Mouse (Mus musculus) monocyte, adult 5-6 weeks (primary cell): ENCODE results near the gene Gchfr. TPM values are rescaled to one million over a fixed set of nuclear protein-coding genes. Genes with fewer than 3 reads are reported as not detected.

ENCODE experiments used
- ATAC-seq: fragments of 153-309, 156-312 bp; replicated peaks from 2 replicates; pipeline ENCODE4 v1.8.0; 2017; ENCODE audit warnings: mild to moderate bottlenecking; ENCODE audit not compliant: low TSS enrichment, insufficient number of reproducible peaks, severe bottlenecking, poor library complexity, low FRiP score
- total RNA-seq: library from RNA; stranded (forward); fragments of 200-1000, 200-491, 200-594 nt; gene quantifications from 3 replicates; pipeline ENCODE4 v1.2.3, GENCODE M21; 2017

Gene Gchfr
- total RNA-seq, 1 experiment from 2014 or later: not detected

DNA sequence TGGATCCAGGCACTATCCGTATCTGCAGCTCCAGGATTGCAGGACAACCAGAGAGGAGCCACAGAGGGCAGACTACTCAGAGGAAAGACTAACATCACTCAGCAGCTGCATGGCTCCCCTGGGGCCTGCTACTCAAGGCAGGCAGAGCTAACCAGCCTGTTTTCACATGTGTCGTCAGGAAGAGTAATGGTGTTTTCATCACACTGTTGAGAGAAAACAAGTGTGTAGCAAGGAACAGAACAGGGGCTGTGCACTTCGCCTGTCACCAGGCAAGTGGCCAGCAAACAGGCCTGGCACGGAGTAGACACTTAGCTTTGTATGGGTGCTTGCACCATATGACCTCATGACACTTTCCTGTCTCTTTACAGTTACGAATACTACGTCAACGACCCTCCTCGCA is 4.0 kb downstream of the Gchfr start:
- no peak for ATAC-seq

DNA sequence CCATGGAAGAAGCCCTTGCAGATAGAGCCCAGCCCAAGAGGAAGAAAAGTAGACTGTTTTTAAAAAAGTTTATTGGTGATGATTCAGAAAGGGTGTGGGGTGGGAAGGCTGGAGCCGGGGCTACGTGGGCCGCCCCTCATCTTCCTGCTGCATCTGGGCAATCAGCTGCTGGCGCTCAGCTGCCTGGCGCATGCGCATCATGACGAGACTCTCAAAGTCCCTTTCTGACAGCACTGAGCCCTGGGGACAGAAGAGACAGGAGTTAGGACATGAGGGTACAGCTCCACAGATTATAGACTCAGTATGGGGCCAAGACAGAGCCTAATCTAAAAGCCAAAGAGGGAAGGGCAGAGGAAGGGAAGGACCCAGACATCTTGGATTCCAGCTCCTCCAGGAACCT is 4.9 kb downstream of the Gchfr start:
- ATAC-seq: no peak

DNA sequence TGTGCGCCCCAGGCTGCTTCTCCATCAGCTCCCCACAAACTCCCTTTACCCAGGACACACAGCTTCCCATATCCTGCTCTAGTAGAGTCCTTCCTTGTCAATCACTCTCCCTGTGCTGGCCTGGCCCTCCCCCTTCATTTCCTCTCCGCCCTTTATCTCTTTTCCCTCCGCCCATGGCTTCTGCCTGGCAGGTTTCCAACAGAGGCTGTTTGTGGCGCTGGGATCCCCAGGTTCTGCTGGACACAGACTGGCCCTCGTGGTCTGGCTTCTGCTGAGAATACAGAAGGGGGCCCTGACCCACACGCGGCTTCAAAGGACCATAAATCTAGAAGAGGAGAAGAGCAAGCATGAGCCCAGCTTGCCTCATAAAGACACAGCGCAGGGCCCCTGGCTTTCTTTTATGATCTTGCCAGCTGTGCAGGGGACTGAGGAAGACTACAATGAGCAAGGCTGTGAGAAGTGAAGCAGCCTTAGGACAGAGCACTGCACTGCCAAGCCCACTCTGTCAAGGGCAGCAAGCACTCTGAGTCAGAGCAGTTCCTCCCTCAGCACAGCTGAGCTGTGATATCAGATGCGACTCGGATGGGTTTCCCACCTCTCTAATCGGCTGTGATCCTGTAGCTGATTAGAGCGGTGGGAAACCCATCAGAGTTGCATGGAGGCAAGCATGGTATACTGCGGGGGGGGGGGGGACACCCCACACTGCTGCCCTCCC is 5.4 kb downstream of the Gchfr start:
- ATAC-seq: no peak

DNA sequence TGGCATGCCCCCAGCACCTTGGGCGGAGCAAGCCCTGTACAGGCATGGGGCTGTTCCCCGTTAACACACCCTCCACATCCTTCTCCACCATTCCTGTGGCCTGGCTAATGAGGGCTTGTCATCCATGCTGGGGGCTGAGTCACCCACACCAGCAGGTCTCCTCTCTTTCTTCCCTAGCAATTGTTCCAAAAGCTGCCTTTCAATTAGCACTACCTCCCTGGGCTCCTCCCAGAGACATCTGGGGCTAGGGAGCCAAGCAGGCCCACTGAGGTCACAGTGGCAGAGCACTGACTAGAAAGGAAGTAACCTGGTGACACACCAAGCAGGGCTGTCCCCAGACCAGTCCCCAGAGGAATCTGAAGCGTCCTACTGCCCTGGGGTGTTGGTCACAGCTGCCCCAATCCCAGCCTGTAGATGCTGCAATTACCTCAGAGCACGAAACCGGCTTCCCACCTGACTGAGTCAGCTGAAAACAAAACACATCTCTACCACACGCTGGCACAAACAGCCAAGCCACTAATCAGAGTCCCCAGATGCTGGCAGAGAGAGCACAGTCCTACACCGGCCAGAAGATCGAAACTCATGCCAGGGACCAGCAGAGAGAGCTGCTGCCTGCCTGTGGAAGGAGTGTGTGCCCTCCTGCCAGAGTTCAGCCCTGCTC is 6.5 kb downstream of the Gchfr start, which contains the start of gene Gm14137:
Gm14137 (plus strand) TSS at position 519 of the 661 bp plus-strand sequence.
- no peak for ATAC-seq

DNA sequence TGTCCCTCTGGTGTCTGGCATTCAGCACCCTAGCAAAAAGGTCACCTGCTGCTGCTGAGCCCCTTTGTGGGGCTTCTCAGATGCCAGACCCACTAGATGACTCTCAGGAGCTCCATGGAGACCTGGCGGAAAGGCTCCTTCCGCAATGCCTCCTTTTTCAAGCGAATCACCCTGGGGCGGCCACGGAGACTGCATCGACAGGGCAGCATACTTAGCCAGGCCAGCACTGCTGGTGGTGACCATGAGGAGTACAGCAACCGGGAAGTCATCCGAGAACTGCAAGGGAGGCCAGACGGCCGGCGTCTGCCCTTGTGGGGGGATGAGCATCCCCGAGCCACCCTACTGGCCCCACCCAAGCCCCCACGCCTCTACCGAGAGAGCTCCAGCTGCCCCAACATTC is 7.3 kb downstream of the Gchfr start:
- no peak for ATAC-seq

DNA sequence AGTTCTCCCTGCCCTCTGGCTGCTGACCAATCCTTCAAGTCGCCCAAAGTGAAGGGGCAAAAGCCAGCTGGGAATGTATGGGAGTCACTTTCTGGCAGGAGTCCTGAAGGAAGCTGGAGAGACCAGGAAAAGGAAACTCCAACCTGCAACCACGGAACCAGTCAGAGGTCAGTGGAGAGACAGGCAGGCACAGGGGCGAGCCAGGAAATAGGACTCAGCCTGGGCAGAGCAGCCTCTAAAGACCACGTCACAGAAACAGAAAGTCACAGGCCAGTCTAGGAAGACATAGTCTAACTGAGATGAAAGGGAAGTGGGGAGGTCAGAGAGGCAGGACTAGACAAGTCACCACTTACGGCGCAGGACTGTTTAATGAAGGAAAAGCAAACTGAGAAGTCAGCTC is 8.0 kb downstream of the Gchfr start:
- no peak for ATAC-seq

DNA sequence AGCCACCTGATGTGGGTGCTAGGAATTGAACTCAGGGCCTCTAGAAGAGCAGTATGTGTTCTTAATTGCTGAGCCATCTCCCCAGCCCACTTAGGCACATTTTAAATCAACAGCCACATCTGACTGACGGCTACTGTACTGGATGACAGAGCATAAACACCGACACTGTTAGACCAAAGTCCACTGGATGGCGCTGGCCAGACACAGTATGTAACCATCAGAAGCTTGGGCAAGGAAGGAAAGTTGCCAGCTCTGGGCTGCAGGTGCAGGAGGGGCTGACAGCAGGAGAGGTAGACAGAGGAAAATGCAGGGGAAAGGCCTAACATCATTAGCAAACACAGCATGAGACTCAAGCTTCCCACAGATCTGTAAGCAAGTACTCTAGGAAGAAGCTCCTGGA is 9.2 kb downstream of the Gchfr start:
- ATAC-seq: no peak

DNA sequence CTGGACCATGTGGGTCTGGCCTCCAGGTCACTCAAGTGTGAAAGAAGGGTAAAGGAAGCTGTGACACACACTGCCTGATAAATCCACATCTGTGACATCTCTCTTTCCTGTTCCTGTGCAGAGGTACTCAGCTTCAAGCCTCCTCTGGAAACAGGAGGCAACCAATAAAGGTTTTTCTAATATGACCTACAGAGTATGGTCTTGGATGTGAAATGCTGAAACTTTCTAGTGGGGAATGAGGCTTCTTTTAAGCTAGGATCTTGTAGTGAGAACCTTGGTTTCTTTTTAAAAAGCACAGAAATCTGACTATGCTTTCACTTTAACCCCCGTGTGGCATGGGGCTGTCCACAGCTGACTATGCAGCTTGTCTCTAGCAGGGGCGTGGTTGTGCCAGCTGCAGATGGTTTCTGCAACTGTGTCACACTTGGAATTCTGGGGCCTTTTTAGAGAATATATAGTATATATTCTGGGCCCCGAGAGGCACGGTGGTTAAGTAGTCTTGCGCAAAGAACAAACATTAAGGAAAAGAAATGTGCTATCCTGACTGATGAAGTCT is 9.9 kb downstream of the Gchfr start:
- no peak for ATAC-seq

DNA sequence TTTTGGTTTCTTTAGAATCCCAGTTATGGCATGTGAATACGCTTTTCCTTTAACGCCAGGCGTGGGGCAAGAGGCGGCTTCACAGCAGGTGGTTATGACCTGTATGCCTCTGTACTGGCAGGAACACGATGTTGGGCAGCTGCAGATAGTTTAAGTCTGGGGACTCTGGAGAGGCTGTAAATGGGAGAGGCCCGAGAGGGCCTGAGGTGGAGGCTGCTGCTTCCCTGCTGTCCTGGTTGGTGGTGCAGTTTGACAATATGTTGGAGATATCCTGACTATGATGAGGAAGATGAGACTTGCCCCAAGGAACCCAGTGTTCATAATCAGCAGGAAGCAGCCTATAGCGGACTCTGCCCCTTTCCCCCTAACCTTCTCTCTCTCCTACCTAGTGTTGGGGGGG is 15.3 kb downstream of the Gchfr start:
- no peak for ATAC-seq

DNA sequence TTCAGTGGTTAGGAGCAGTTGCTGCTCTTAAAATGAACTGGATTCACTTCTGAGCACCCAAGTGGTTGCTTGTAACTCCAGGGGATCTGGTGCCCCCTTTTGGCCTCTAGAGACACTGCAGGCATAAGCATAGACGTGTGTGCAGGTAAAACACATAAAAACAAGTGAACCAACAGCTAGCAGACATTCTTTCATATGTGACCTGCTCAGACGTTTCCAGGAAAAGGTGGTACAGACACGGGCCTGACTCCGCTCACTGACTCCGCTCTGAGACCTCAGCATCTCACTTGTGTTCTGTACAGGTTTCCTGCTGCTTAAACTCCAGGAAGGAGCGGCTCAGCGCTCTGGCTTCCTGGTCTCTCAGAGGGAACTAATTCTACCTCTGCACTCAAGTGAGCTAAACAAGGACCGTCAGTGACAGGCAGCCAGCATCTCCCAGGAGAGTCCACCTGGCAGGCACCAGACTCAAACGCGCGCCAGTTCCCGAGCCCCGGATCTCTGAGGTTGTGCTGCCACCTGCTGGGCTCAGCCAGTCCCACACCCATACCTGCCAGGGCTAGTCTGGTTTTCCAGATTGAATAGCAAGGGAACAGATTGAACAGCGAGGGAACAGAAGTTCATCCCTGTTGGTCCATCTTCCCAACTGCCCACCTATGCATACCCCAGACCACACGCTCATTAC is 21.6 kb downstream of the Gchfr start:
- ATAC-seq: peak; percentile 95

DNA sequence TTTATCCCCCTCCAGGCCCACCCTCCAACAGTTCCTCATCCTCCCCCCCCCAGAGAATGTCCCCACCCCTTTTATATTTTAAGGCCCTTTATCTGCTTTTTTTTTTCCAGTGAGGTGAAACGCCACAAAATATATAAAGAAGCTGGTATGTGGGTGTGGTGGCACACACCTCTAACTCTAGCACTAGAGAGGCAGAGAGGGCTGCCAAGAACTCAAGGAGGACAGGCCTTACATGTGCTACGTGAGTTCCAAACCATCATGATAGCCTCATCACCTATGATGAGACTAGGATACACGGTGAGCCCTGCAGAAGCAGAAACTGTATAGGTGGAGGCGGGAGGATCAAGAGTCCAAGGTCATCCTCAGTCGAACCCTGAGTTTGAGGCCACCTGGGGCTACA is 23.4 kb downstream of the Gchfr start:
- ATAC-seq: no peak

DNA sequence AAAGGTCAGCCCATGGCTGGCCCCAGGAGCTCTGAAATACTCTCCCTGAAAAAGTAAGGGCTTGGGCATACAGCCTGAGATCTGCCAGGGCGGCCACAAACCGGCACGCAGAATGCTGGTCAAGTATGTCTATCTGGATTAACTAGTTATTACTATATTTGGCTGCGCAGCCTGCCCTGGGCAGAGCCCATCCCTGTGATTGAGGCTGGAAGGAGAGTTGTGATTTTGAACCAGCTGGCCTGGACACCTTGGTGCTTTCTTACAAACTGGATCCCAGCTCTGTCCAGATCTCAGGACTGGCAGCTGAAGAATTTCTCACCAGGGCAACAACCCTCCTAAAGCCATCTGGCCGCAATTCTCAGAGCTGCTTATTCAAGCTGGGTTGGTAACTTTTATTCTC is 26.6 kb downstream of the Gchfr start:
- no peak for ATAC-seq

DNA sequence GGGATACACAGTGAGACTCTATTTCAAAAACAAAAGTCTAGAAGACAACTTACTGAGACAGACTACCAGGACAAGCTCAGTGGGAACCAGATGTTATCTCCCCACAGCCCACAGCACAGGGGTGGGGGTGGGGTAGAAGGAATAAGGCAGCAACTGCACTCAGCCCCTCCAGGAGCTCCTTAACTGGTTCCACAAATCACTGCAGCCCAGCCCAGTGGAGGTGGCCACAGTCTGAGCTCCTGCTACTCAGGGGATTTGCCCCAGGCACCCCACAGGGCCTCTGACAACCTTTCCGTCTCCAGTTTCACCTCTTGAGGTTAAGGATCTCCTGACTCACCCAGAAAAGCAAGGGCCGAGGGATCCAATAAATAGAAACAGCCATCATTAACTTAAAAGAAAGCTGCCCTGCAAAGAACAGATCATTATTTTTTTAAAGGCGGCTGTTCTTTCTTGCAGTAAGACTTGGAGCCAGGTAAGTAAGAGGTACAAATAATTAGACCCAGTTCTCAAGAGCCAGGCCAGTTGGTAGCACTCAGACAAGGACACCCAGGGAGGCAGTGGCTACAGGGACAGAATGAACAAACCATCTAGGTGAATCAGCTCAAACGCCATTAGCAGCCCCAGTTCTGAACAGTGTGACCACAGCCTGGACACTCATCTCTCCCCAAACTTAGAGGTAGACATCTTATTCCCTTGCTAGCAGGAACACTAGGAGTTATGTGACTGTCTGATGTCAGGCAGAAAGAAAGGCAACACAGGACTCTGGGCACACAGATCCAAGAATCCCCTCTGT is 28.9 kb downstream of the Gchfr start:
- ATAC-seq: no peak

DNA sequence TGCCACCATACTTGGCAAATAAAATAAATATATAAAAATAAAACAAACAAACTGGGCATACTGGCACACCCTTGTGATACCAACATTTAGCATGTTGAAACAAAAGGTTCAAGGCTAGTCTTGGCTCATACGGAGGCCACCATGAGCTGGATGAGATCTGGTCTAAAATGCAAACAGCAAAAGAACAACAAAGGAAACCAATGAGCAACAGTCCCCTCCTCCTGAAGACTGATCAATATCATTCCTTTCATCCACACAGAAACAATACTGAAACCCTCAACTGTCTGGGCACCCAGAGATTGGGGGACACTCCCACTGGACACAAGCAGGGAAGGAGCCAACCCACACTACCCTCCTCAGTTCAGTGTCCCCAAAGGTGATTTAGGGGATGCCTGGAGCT is 29.9 kb downstream of the Gchfr start:
- ATAC-seq: no peak

DNA sequence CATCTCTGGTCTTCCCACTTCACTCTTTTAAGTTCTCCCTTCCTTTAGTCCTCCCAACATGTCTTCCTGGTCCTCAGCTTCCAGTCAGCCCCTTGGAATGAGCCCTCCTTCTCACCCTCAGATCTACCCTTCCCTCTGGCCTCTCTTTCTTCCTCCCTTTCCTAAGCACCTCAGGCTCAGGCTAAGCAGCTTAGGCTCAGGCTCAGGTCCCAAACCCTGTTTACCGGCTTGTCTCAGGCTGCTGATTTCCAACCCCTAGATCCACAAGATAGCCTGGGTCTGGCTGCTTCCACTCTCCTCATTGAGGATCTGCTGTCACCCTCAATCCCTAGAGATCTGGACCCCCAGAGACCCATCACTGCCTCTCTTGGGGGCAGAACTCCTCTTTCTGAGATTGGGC is 30.5 kb downstream of the Gchfr start:
- ATAC-seq: no peak

DNA sequence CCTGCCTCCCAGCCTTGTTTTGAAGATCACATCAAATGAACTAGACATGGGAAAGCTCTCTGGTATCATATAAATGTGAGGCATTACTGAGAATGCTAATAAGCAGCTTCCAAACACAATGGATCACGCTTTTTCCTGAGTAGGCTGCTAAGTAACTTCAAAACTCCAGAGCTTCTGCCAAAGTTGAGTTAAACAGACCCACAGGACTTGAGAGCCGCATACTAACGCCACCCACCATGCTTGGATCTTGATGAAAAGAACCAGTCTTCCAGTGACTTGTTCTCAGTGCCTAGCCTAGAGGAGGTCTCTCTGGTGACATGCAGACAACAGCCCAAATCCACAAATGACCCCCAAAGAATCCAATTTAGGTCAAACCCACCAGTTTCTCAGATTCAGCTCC is 31.4 kb downstream of the Gchfr start:
- no peak for ATAC-seq

DNA sequence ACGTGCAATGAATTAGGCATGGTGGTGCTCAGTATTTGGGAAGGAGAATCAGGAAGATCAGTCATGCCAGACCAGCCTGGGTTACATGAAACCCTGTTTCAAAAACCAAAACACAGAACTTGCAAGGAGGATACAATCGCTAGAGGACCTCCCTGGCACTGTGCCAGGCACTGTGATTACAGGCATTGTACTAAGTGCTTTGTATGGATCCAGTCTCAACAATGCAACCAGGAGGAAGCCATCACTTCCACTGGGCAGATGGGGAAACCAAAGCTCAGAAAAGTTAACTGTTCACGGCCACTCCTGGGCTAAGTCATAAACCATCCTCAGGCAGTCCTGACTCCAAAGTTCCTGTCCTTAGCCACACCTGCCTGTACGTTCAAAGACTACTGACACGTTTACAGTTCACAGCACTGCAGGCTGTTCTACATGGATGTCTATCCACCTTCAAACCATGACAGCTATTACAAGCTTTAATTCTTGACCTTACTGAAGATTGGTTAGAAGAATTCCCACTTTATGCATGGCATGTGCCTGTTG is 35.4 kb downstream of the Gchfr start:
- ATAC-seq: no peak

DNA sequence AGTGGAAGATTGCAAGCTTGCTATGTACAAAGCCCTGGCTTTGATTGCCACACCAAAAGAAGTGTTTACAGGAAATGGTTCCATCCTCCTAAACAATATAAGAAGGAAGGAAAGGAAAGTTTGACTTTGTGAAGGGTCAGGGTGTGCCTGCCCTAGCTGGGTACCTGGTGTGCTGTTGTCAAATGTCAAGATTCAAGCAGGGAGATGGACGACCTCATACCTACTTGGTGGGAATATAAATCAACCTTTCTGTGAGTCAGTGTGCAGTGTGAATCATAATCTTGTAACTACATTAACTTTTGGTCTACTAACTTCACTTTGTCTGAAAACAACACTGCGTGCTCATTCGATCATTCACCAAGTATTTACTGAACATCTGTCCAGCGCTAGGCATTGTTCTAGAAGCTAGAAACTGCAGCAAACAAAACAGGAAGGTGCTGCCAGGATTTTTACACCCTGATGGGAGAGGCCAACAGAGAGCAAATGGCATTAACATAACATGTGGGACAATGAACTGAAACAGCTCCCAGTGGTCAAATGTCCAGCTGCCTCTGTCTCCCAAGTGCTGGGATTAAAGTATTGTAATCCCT is 36.4 kb downstream of the Gchfr start:
- ATAC-seq: no peak
